Mouse (Mus musculus) c-Kit-positive CD71-negative TER-119-negative erythroid progenitor cells, embryonic 14.5 days (primary cell): Measurements from ENCODE around the gene Tm2d3.

Source experiments
- DNase-seq: peaks from one replicate; pipeline ENCODE4 v3.0.0-alpha.2; 2013; ENCODE audit warnings: low read depth

The Tm2d3 gene

DNA sequence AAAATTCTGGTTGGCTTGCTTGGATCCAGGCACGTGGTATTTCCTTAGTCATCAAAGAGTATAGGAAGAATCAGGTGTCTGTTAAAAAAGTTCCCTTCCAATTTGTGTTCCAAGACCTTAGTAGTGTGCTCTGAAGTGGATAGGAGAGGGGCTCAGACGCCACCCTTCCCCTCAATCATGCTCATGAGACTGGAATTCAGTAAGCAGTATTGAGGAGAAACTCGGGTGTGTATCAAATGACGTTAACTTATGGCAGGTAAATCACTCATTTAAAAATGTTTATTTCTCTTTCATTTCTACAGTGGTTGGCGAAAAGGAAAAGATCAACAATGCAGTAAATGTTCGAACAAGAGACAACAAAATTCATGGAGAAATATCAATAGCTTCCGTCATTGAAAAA lies at the start of gene Tm2d3:
TSS of gene Tm2d3 (plus strand) at position 301 of the 400 bp plus-strand sequence.
- DNase-seq = no peak

DNA sequence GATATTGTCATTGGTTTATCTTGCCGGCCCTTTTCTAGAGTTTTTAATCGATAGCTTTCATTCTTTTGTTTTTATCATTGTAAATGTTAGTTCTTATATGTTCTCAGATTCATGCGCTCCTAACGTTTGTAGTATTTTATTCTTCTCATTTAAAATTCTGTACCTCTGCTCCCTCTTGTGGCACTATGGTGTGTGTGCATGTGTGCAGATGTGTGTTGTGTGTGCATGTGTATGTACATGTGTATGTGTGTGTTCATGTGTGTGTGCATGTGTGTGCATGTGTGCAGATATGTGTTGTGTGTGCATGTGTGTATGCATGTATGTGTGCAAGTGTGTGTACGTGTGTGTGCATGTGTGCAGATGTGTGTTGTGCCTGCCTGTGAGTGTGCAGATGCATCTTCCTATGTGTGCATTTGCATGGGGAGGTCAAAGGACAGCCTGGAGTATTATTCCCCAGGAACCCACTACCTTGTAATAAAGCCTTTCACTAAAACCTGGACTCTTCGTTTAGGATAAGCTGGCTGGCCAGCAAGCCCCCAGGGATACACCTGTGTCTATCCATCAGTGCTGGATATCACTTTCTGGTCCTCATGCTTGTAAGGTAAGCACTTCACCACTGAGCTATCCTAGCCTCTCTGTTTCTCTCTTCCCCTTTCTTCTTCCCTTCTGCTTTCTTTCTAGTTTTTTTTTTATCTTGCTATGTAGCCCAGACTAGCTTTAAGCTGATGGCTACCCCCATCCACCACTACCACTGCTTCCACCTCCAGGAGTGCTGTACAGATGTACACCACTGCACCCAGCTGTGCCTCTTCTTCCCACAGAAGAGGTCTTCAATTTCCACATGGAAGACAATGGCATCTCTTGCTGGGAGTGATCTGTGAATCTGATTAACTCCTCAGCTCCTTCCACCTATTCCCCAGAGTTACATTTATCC lies 48.3 kb upstream of the Tm2d3 start:
- no peak for DNase-seq

DNA sequence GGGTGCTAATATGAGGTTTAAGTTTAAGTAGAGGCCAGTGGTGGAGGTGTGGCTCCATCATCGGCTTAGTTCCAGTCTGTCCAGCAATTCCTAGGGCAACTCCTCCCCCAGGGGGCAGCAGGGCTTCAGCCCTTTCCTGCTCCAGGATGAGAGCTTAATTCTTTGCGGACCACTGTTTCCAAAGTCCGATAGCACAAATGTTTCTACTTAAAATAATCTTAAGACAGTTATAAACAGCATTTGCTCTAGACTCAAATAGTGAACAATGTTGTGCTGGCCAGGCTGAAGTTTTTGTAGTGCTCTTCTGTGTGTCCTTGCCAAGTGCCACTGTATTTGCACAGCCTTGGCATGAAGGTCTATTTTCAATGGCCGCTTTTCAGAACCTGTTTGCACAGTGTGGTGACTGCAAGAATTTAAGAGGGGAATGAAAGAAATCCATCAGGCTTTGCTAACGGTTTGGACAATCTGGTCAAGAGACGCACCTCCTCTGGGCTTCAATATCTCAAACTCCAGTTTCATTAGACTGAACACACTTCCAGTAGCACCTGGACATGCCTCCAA lies 47.0 kb upstream of the Tm2d3 start:
- no peak for DNase-seq

DNA sequence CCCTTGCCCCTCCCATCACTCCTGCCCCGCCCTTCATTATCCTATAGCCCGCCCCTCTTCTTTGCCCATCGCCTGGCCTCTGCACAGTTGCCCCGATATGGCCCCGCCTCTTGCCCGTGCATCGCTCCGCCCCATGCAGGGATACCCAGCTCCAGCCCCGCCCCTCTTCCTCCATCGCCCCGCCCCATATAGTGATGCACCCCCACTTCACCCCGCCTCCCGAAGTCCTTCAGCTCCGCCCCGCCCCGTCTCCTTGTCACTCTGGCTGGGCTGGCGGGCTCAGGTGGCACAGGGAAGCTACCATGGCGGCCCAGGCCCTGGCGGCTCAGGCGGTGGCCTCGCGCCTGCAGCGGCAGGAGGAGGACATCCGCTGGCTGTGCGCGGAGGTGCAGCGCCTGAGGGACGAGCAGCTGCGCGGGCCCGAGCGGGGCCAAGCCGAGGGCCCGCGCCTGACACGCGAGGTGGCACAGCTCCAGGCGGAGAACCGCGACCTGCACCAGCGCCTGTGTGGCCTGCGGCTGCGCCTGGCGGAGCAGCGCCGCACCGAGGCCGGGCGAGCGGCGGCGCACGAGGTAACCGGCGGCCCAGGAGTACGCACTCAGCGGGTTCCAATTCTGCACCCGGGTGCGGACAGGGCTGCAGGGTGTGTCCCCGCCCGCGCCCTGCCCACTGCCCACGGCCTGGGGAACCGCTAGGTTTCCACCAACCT lies 46.2 kb upstream of the Tm2d3 start, which contains the start of gene Tarsl2:
TSS of gene Tarsl2 (plus strand) at position 256 of the 709 bp plus-strand sequence.
- peak; percentile 92 for DNase-seq

DNA sequence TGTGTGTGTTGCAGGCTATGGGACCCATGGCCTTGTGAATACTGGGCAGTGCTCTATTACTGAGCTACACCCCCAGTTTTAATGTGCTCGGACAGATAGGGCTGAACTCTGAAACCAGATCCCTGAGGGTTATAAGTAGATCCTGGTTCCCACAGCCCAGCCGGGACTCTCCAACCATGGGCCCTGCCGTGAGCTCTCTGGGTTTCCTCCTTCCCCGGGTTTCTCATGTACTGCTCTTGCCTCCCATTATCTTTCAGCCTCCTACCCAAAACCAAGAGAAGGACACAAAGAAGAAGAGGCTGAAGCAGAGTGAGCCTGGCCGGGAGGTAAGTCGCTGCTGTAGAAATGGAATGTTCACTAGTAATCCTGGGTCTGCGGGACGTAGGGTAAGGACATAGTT lies 45.0 kb upstream of the Tm2d3 start:
- no peak for DNase-seq

DNA sequence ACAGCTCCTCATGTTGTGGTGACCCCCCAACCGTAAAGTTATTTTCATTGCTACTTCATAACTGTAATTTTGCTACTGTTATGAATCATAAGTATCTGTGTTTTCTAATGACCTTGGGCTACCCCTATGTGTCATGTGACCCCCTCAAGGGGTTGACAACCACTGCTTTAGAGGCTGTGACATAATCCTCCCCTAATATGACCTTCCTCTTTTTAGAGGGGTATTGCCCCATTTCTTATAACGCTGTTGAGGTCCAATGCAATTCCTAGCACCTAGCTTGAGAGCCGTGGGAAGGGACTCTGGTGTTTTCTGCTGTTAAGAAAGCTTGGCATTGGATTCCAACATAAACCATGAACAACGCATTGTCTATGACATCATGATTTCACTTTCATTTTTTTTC lies 40.3 kb upstream of the Tm2d3 start:
- DNase-seq = no peak

DNA sequence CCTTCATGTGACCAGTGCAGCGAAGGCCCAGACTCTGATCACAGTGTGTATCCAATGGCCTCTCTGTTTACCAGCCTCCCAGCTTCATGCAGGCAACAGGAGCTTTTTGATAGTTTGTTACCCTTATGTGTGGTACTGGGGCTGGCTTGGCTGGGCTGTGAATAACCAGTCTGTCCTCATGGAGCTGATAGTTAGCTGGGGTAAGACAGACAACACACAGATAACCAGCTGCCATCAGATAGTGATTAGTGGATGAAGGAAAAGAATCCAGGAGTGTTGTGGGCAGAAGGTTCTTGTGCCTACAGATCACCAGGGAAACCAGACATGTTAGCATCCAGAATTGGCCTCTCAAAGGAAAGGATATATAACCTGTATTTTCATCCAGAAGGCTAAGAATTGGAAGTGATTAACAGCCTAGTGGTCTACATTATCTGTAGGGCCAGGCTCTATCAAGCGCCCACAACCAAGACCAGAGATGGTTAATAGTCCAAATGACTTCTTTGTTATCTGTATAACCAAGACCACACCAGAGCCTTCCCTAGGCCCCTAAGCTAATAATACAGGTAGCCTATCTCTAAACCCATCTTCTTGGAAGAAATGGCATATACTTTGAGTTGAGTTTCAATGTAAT lies 33.4 kb upstream of the Tm2d3 start:
- no peak for DNase-seq

DNA sequence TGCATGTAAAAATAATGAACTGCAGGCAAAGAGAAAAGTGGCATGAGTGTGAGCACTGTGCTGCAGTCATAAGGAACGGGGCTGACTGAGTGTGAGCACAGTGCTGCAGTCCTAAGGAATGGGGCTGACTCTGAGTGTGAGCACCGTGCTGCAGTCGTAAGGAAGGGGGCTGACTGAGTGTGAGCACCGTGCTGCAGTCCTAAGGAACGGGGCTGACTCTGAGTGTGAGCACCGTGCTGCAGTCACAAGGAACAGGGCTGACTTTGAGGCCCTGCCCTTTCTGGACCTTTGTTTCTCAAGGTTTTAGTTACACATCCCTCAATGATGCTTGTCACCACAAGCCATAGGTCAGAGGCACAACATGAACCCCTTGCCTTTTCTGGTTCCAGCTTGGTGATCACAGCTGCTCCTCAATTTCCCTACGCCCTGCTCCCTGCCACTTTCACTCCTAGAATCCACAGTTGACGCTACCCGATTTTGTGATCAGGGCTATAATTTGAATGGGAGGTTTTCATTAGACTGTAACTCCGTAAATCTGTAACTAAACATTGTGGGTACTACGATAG lies 27.7 kb upstream of the Tm2d3 start:
- DNase-seq = no peak

DNA sequence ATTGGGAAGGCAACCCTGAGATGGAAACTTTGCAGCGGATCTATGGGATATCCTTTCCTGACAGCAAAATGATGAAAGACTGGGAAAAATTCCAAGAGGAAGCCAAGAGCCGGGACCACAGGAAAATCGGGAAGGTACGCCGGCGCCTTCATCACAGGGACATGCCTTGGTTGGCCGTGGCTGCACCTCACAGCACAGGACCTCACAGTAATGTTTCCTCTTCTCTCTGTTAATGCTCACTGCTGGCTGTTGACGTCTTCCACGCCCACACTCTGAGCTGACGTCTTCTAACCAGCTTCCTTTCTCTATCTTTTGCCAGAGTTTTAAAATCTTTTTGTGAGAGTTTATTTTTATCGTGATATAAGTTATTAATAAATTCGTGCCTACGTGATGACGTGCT lies 27.1 kb upstream of the Tm2d3 start:
- DNase-seq = no peak

DNA sequence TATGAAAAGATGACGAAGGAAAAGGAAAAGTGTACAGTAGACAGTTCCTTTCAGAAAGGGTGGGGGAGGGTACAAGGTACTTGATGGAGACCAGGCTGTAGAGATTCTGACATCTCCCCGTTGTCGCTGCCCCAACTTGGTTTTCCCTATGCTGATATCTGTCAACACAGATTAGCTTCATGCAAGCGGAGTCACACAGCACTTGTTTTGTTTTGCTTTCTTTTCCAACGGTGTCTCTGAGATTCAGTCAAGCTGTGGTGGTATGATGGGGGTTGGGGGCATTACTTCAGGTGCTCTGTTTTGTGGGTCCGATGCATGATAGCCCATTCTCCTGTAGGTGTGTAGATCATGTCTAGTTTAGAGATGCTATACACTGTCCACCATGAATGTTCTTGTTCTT lies 23.5 kb upstream of the Tm2d3 start:
- no peak for DNase-seq

DNA sequence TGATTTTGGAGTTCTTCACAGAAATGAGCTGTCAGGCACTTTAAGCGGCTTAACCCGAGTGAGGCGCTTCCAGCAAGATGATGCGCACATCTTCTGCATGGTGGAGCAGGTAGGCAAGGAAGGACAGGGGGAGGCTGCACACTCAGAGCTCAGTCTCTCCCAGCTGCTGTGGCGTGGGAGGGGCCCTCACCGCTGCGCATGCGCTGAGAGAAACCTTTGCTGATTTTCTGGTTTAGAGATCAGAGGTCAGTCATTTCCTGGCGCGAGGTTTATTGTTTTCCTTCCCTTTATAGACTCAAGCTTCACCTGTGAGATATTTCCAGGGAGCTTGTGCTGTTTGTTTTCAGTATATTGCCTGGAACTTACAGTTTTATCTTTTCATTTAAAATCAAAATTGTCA lies 12.9 kb upstream of the Tm2d3 start:
- DNase-seq = no peak

DNA sequence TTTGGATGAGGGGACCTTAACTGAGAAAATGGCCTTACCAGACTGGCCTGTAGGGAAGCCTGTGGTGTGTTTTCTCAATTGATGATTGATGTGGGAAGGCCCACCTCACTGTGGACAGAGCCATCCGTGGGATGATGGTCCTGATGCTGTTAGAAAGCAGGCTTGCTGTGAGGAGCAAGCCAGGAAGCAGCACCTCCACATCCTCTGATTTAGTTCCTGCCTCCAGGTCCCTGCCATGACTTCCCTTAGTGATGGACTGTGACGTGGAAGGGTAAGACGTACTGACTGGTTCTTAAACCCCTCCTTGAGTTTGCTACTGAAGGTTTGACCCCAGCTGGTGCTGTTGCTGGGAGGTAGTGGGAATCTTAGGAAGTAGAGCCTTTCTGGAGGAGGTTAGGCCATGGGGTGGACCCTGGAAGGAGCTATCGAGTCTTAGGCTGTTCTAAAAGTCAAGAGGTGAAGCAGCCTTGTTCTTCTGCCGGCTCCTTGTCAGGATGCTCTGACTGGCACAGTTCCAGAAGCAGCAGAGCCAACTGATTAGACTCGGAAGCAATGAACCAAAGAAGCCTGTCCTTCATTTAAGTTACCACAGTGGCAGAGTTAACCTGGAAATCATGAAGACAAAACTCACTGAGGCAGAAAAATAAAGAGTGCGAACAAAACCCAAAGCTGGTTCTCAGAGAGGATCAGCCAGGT lies 11.9 kb upstream of the Tm2d3 start:
- DNase-seq = no peak

DNA sequence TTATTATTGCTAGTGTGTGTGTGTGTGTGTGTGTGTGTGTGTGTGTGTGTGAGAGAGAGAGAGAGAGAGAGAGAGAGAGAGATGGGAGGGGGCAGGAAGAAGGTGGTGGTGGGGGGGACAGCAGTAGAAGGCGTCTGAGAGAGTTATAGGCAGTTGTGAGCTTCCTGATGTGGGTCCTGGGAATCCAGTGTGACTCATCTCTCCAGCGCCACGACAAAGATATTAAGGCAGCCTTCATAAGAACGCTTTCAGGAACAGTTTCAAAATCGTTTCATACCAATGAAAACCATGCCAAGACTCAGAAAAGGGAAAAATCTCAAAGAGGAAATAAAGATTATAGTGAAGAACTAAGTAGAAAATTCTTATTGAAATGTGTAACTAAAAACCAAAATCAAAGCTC lies 9.8 kb upstream of the Tm2d3 start:
- DNase-seq = no peak

DNA sequence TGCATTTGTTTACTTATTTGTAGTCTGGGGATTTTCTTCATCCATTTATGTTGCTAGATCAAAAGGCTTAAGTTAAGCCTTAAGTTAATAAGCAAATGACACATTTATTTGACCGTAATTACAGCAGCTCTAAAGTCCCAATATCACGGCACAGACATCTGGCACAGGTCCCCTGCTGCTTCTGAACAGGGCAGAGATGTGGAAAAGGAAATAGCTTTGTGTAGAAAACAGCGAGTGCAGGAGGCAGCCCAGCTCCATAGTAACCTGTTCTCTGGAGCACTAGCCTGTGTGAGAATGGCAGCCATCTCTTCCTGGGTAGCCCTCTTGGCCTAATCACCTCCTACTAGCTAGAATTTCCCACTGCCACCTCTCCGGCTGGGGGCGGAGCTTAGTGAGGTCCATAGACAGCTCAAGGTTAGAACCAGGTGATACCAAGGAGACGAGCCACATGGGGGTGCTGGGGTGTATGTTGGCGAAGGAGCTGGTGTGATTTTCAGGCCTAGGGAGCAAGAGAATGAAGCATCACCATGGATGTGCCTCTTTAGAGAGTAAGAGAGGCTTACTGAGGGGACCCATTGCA lies 6.6 kb upstream of the Tm2d3 start:
- no peak for DNase-seq

DNA sequence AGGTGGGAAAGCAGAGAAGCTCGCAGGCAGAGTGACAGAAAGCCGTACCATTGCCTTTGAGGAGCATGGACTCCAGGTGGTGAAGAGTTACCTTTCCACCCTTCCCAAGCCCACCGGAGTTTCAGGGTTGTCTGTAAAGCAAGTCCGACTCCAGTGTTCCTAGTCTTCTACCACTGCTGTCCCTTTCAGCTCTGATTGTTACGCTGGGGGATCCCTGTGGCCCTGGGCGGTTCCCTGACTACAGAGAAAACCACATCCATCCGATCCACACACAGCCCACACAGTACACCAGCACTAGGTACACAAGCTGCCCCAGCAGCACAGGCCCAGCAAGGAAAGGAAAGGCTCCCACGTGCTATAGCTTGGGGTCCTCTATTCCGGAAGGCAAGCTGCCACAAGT lies 4.3 kb upstream of the Tm2d3 start:
- DNase-seq = no peak

DNA sequence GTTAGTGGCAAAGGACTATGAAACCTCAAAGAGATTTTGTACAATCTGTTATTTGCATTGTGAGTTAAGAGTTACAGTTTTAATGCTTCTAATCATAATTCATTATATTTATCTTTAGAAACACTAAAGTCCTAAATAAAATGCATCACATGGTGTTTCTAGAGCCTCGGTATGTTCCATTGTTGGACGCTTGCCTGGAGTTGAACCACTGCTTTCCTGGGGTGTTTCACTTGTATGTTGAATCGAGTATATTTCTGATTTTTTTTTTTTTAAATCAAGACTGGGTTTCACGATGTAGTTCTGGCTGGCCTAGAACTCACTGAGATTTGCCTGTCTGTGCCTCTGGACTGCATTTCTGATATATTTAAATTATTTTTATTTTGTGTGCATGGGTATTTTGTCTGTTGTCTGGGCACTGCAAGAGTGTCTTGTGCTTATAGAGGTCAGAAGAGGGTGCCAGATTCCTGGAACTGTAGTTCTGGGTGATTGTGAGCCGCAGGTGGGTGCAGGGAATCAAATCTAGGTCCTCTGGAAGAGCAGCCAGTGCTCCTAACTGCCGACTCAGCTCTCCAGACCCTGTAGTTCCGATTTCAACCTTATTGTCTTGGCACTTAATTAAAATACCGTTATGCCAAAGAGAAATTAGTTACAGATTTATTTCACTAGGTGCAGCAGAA lies 1.1 kb downstream of the Tm2d3 start:
- DNase-seq = no peak

DNA sequence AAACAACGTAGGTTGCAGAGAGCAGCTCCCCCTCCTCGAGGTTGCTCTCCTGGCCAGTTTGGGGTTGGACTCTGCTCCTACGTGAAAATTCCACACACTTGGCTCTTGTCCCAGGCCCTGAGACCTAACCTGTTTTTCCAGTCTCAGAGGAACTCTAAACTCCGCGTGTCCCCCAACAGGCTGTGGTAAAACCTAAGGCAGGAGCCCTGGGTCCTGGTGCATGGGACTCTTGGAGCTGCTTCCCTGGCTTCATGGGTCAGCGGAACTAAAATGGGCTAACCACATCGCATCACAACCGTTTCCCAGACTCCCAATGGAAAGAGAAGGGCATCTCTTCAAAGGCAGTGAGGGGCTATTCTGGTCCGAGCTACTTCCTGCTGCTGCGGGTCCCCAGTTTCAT lies 1.9 kb downstream of the Tm2d3 start:
- no peak for DNase-seq

DNA sequence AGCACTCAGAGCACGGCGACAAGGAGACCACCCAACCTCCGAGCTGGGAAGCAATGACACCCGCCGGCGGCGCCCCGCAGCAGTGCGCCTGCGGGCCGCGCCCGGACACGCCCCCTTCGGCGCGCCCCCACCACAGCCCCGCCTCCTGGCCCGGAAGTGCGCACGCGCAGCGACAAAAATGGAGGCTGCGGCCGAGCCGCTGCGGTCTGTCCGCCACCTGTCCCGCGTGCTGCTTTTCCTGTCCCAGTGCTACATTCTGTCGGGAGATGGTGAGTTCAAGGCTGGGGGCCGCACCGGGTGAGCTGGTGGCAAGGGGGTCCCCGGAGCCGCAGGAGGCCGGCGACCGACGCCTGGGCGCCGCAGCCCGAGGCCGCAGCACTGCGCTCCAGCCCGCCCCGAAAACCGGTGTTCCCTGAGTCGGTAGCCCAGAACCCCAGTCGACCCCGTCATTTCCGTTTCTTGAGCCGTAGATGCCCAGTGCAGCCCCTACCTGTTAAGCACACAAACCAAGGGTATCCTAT lies 2.4 kb downstream of the Tm2d3 start:
- DNase-seq = peak; percentile 58

DNA sequence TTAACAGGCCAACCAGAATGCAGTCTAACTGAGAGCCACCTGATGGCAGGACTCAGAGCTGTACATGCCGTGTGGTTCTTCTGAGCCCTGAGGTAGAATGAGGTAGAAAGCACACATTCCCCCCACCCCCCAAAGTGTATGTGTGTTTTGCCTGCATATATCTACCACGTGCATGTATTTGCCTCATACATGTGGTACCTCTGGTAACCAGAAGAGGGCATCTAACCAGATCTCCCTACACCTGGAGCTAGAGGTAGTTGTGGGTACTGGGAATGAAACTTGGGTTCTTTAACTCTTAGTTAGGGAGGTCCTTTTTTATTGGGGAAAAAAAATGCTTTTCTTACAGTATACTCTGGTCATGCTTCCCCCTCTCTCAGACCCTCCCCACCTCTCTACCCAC lies 5.5 kb downstream of the Tm2d3 start:
- no peak for DNase-seq

DNA sequence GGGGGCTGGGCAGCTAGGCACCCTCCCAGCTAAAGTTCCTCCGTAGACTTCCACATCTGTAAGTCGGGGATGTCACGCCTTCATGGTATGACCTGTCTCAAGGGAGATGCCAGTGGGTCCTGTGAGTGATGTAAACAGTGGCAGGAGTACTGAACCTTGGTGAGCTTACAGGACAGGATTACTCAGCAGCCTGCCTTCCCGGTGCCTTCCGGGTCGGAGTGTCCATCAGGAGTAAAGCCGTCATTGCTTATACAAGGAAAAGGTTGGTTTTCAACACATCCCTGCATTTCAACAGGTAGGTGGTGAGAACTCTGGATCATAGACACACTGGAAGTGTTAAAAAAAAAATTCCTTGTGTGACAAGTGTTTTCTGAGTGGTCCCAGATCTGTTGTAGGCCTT lies 11.1 kb downstream of the Tm2d3 start:
- DNase-seq = no peak
